In genomic region chr10:57448051-57448716, GRCm38 (mm10) we compare ENCODE assay signal across 7 mouse cellular contexts. TPM values are rescaled to one million over a fixed set of nuclear protein-coding genes. Genes with fewer than 3 reads are reported as not detected.
DNase-seq lines count a peak whose midpoint lies in the region; ATAC-seq and TF ChIP-seq lines count a peak whose summit lies in the region.

No protein-coding gene starts in this region.

- H3K4me1 ChIP-seq in intestine, embryonic 14.5 days (replicated peaks; ENCODE audit: control insufficient read depth, insufficient read depth, low read length), result no peaks in the 10 kb centered on the region

- DNase-seq in adrenal gland, adult 18-20 months (ENCODE audit: low spot score in 2 of 2), result peak; percentile 78
- peak; percentile 75 for DNase-seq in gastrocnemius, adult 2 months
- DNase-seq in intestine, embryonic 14.5 days (ENCODE audit: low spot score), result peak; percentile 90
- DNase-seq in left cerebral cortex, adult 9 months (ENCODE audit: low spot score in 2 of 2), result peak; percentile 23 to 78
- DNase-seq in right cerebral cortex, postnatal 36 days (ENCODE audit: low spot score in 2 of 2), result peak; percentile 63 to 78

- H3K27me3 ChIP-seq in intestine, embryonic 14.5 days (replicated peaks; ENCODE audit: control insufficient read depth, insufficient read depth, low read length), result no peaks in the 10 kb centered on the region

- no peak overlapping the region for H3K27ac ChIP-seq in gastrocnemius, adult 2 months
- H3K27ac ChIP-seq in intestine, embryonic 14.5 days (ENCODE audit: low read depth), result no peak overlapping the region

- WGBS in intestine, embryonic 14.5 days, result 4% methylated on average over 19 of the region's 19 CpGs

- peak; percentile 84 for TF ChIP-seq CTCF in gastrocnemius, adult 2 months (IDR thresholded peaks at IDR 0.05)

- peak; percentile 98 for ATAC-seq in common myeloid progenitor, adult 5-6 weeks (replicated peaks; ENCODE audit: low read depth, poor library complexity, severe bottlenecking)
- no peak; the same call in 1 of the 2 replicates for ATAC-seq in intestine, embryonic 14.5 days (replicated peaks; ENCODE audit: low FRiP score, low TSS enrichment, low read depth)
- ATAC-seq in megakaryocyte progenitor cell, adult 5-6 weeks (replicated peaks; ENCODE audit: poor library complexity), result peak; percentile 99

- H3K4me2 ChIP-seq in intestine, embryonic 14.5 days (ENCODE audit: low read length), result peak overlapping the region; percentile 46

- H3K4me3 ChIP-seq in gastrocnemius, adult 2 months, result peak overlapping the region; percentile 58
- peak overlapping the region; percentile 27; the same call in 1 of the 2 replicates for H3K4me3 ChIP-seq in intestine, embryonic 14.5 days (ENCODE audit: low read depth, low read length)

- no peaks in the 10 kb centered on the region for H3K36me3 ChIP-seq in intestine, embryonic 14.5 days (ENCODE audit: control insufficient read depth, insufficient read depth, low read length)

- intact Hi-C loops in gastrocnemius, adult 2 months (cut with DNase I), result loop anchor here (10.0 kb wide), 1 partner anchor 1407 kb away; no protein-coding TSS in a partner anchor

- no peak overlapping the region for H3K9ac ChIP-seq in intestine, embryonic 14.5 days (ENCODE audit: low read length)

- no peaks in the 10 kb centered on the region for H3K9me3 ChIP-seq in intestine, embryonic 14.5 days (ENCODE audit: control insufficient read depth, low read length)

RNA-seq across cellular contexts. Expression of gene Hsf2, which starts 38.0 kb away (rescaled TPM):
- 10 to 100 TPM; 12.4 to 16.5 TPM for total RNA-seq in adrenal gland, adult 18-20 months (2021)
- total RNA-seq in common myeloid progenitor, adult 5-6 weeks (2017), result 19.1 and 20.7 TPM in 2 replicates
- 10 to 100 TPM; 22.6 to 22.8 TPM for total RNA-seq in gastrocnemius, adult 2 months (2021)
- polyA plus RNA-seq in intestine, embryonic 14.5 days (2014; fragmentation: Nextera tagmentation; extraction: Ambion mirVana), result 25.2 and 29.0 TPM in 2 replicates
- total RNA-seq in megakaryocyte progenitor cell, adult 5-6 weeks (2015), result 14.6 and 19.4 TPM in 2 replicates
- total RNA-seq in megakaryocyte progenitor cell, adult 5-6 weeks (2017), result 17.1 and 18.4 TPM in 2 replicates
